In the genomic region with DNA sequence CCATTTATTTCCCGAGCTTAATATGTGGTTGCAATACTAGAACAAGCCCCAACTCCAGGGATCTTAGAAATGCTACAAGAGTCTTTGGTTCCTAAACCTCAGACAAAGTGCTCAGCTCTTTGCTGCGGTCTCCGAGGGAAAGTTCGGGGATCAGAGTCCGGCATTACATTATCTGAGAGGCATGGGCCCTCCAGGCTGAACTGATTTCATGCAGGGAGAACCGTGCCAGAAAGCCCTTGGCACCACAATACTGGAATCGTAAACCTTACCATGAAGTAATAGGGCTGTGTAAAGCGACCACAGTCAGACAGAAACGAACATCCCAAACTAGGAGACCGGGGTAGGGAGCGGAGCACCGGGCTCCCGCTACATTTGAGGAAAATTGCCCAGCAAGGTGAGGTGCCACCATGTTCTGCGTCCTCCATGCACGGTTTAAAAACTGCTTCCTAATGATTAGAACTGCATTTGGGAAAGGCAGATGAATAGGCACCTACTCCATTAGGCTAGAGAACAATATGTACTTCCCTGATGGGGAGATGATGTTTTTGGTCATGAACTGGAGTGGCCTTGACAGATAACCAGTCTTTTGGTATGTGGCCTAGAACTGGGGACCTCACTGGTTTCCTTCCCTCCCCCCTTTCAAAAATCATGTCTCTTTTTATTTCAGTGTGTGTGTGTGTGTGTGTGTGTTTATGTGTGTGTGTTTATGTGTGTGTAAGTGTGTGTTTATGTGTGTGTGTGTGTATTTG, we compare ENCODE assay signal across 23 mouse cellular contexts. TPM values are rescaled to one million over a fixed set of nuclear protein-coding genes. Genes with fewer than 3 reads are reported as not detected.
DNase-seq lines count a peak whose midpoint lies in the region; ATAC-seq and TF ChIP-seq lines count a peak whose summit lies in the region.
"Had no signal": no experiment of that assay in that cellular context is flagged by ENCODE, and none has a peak within 500 bp of the region (broad histone marks: within the 10 kb centered on the region; RNA-seq: fewer than 3 reads in every experiment).

No protein-coding gene starts in this region.

- H3K27me3 ChIP-seq in embryonic facial prominence, embryonic 14.5 days (replicated peaks; ENCODE audit: control insufficient read depth, insufficient read depth, low read length), result no peaks in the 10 kb centered on the region
- no peaks in the 10 kb centered on the region for H3K27me3 ChIP-seq in embryonic facial prominence, embryonic 10.5 days (replicated peaks; ENCODE audit: low read depth, poor library complexity, severe bottlenecking)
- no peaks in the 10 kb centered on the region for H3K27me3 ChIP-seq in heart, postnatal 0 days (ENCODE audit: control insufficient read depth, insufficient read depth, low read length)
- no peaks in the 10 kb centered on the region for H3K27me3 ChIP-seq in liver, postnatal 0 days (ENCODE audit: insufficient read depth, low read length)
- H3K27me3 ChIP-seq in liver, embryonic 12.5 days (replicated peaks), result no peaks in the 10 kb centered on the region
- no peaks in the 10 kb centered on the region for H3K27me3 ChIP-seq in stomach, postnatal 0 days (ENCODE audit: control insufficient read depth, insufficient read depth, low read length)
- H3K27me3 ChIP-seq: embryonic facial prominence, embryonic 12.5 days; forebrain, embryonic 12.5 days; heart, embryonic 13.5 days; hindbrain, embryonic 12.5 days; Patski had no signal

- H3K4me1 ChIP-seq in embryonic facial prominence, embryonic 14.5 days (ENCODE audit: control insufficient read depth, insufficient read depth, low read length), result peaks cover 17% of the 10 kb centered on the region
- peaks cover 17% of the 10 kb centered on the region for H3K4me1 ChIP-seq in embryonic facial prominence, embryonic 10.5 days
- peaks cover 17% of the 10 kb centered on the region; the same call in 1 of the 2 replicates for H3K4me1 ChIP-seq in heart, postnatal 0 days (ENCODE audit: control insufficient read depth, insufficient read depth)
- H3K4me1 ChIP-seq in liver, postnatal 0 days (ENCODE audit: insufficient read depth), result peaks cover 14% of the 10 kb centered on the region
- H3K4me1 ChIP-seq in liver, embryonic 12.5 days, result peaks cover 38% of the 10 kb centered on the region
- H3K4me1 ChIP-seq in stomach, postnatal 0 days (replicated peaks; ENCODE audit: control insufficient read depth, insufficient read depth), result no peaks in the 10 kb centered on the region
- H3K4me1 ChIP-seq: forebrain, embryonic 12.5 days; hindbrain, embryonic 12.5 days had no signal

- H3K36me3 ChIP-seq in embryonic facial prominence, embryonic 14.5 days (ENCODE audit: control insufficient read depth, insufficient read depth, low read length), result no peaks in the 10 kb centered on the region
- H3K36me3 ChIP-seq in embryonic facial prominence, embryonic 10.5 days (replicated peaks), result no peaks in the 10 kb centered on the region
- no peaks in the 10 kb centered on the region for H3K36me3 ChIP-seq in heart, postnatal 0 days (replicated peaks; ENCODE audit: control insufficient read depth, insufficient read depth, low read length)
- no peaks in the 10 kb centered on the region for H3K36me3 ChIP-seq in liver, postnatal 0 days (replicated peaks; ENCODE audit: insufficient read depth, low read length)
- no peaks in the 10 kb centered on the region for H3K36me3 ChIP-seq in liver, embryonic 12.5 days
- H3K36me3 ChIP-seq in stomach, postnatal 0 days (ENCODE audit: control insufficient read depth, insufficient read depth, low read length), result no peaks in the 10 kb centered on the region
- H3K36me3 ChIP-seq: embryonic facial prominence, embryonic 12.5 days; forebrain, embryonic 12.5 days; heart, embryonic 13.5 days; hindbrain, embryonic 12.5 days had no signal

- TF ChIP-seq CTCF in heart, postnatal 0 days (IDR thresholded peaks at IDR 0.05; ENCODE audit: low read depth), result no peak
- no peak for TF ChIP-seq CTCF in liver, postnatal 0 days (IDR thresholded peaks at IDR 0.05; ENCODE audit: low read depth)
- no peak for TF ChIP-seq CTCF in stomach, postnatal 0 days (IDR thresholded peaks at IDR 0.05; ENCODE audit: low read depth)

- no peak overlapping the region for H3K4me2 ChIP-seq in embryonic facial prominence, embryonic 14.5 days (ENCODE audit: low read depth, low read length)
- H3K4me2 ChIP-seq in heart, postnatal 0 days (ENCODE audit: low read depth, low read length), result no peak overlapping the region
- H3K4me2 ChIP-seq in liver, postnatal 0 days (ENCODE audit: low read depth, low read length), result no peak overlapping the region
- no peak overlapping the region for H3K4me2 ChIP-seq in liver, embryonic 12.5 days
- H3K4me2 ChIP-seq in stomach, postnatal 0 days (replicated peaks; ENCODE audit: low read depth), result no peak overlapping the region
- H3K4me2 ChIP-seq: embryonic facial prominence, embryonic 12.5 days; forebrain, embryonic 12.5 days; heart, embryonic 13.5 days; hindbrain, embryonic 12.5 days had no signal

- WGBS in embryonic facial prominence, embryonic 14.5 days, result 71% methylated on average over 15 of the region's 15 CpGs
- WGBS in embryonic facial prominence, embryonic 10.5 days, result 88% methylated on average over 15 of the region's 15 CpGs
- WGBS in heart, postnatal 0 days, result 77% methylated on average over 15 of the region's 15 CpGs
- 74% methylated on average over 15 of the region's 15 CpGs for WGBS in liver, postnatal 0 days (ENCODE audit: insufficient replicate concordance)
- 79% methylated on average over 15 of the region's 15 CpGs for WGBS in liver, embryonic 12.5 days (ENCODE audit: insufficient replicate concordance)
- 80% methylated on average over 15 of the region's 15 CpGs for WGBS in stomach, postnatal 0 days

- ATAC-seq in embryonic facial prominence, embryonic 14.5 days (ENCODE audit: low read depth), result 0 out of 2 replicates have a peak, but pooled peaks have one; percentile 17
- no peak for ATAC-seq in heart, postnatal 0 days (ENCODE audit: insufficient read depth, low read depth)
- ATAC-seq in liver, postnatal 0 days, result peak; percentile 62
- no peak for ATAC-seq in liver, embryonic 12.5 days
- peak; percentile 62 for ATAC-seq in megakaryocyte progenitor cell, adult 5-6 weeks (replicated peaks; ENCODE audit: poor library complexity)
- no peak for ATAC-seq in stomach, postnatal 0 days (ENCODE audit: low FRiP score, low TSS enrichment)
- ATAC-seq: activated CD4-positive, CD25-positive, alpha-beta regulatory T cell, adult 4 months; forebrain, embryonic 16.5 days; hindbrain, embryonic 16.5 days; inflammation-experienced regulatory T-cells, adult 6 months; Patski had no signal

- H3K4me3 ChIP-seq in embryonic facial prominence, embryonic 14.5 days (ENCODE audit: low read depth, low read length), result no peak overlapping the region
- H3K4me3 ChIP-seq in embryonic facial prominence, embryonic 10.5 days, result no peak overlapping the region
- H3K4me3 ChIP-seq in heart, postnatal 0 days (ENCODE audit: low read depth, low read length), result no peak overlapping the region
- no peak overlapping the region for H3K4me3 ChIP-seq in liver, postnatal 0 days (ENCODE audit: low read depth, low read length)
- no peak overlapping the region for H3K4me3 ChIP-seq in liver, embryonic 12.5 days
- H3K4me3 ChIP-seq in stomach, postnatal 0 days (ENCODE audit: low read depth, low read length), result no peak overlapping the region
- H3K4me3 ChIP-seq: embryonic facial prominence, embryonic 12.5 days; forebrain, embryonic 12.5 days; heart, embryonic 13.5 days; hindbrain, embryonic 12.5 days had no signal

- peak; percentile 57 for DNase-seq in embryonic facial prominence, embryonic 14.5 days (ENCODE audit: low spot score)
- no peak for DNase-seq in embryonic facial prominence, embryonic 10.5 days (ENCODE audit: low spot score)
- DNase-seq in heart, postnatal 0 days (ENCODE audit: low spot score), result no peak
- no peak for DNase-seq in heart, adult 8-10 months (ENCODE audit: low spot score)
- DNase-seq in liver, postnatal 0 days, result no peak
- DNase-seq in stomach, postnatal 0 days (ENCODE audit: low spot score), result no peak
- DNase-seq: adrenal gland, postnatal 14 days; cerebellum, adult 11-12 months; cerebellum, adult 9-10 months; cerebellum, postnatal 36 days; heart, postnatal 10 days; heart, postnatal 4 days had no signal

- no peak overlapping the region for H3K9ac ChIP-seq in embryonic facial prominence, embryonic 14.5 days (ENCODE audit: low read depth, low read length)
- no peak overlapping the region for H3K9ac ChIP-seq in heart, postnatal 0 days (replicated peaks; ENCODE audit: low read depth, low read length)
- H3K9ac ChIP-seq in liver, postnatal 0 days (replicated peaks), result no peak overlapping the region
- H3K9ac ChIP-seq in liver, embryonic 12.5 days, result no peak overlapping the region
- H3K9ac ChIP-seq in stomach, postnatal 0 days (ENCODE audit: low read length), result no peak overlapping the region
- H3K9ac ChIP-seq: embryonic facial prominence, embryonic 12.5 days; forebrain, embryonic 12.5 days; heart, embryonic 13.5 days; hindbrain, embryonic 12.5 days had no signal

- no peaks in the 10 kb centered on the region for H3K9me3 ChIP-seq in embryonic facial prominence, embryonic 14.5 days (ENCODE audit: control insufficient read depth, low read length)
- H3K9me3 ChIP-seq in embryonic facial prominence, embryonic 10.5 days, result no peaks in the 10 kb centered on the region
- H3K9me3 ChIP-seq in heart, postnatal 0 days (replicated peaks; ENCODE audit: control insufficient read depth, low read length), result no peaks in the 10 kb centered on the region
- H3K9me3 ChIP-seq in liver, postnatal 0 days (ENCODE audit: low read length), result no peaks in the 10 kb centered on the region
- H3K9me3 ChIP-seq in liver, embryonic 12.5 days (replicated peaks), result no peaks in the 10 kb centered on the region
- no peaks in the 10 kb centered on the region for H3K9me3 ChIP-seq in stomach, postnatal 0 days (ENCODE audit: control insufficient read depth, low read length)
- H3K9me3 ChIP-seq: embryonic facial prominence, embryonic 12.5 days; forebrain, embryonic 12.5 days; heart, embryonic 13.5 days had no signal

- no peak overlapping the region for H3K27ac ChIP-seq in embryonic facial prominence, embryonic 14.5 days (replicated peaks; ENCODE audit: low read depth, low read length)
- no peak overlapping the region for H3K27ac ChIP-seq in embryonic facial prominence, embryonic 10.5 days (replicated peaks)
- 0 out of 2 replicates have a peak overlapping the region, but pooled peaks have one; percentile 0 for H3K27ac ChIP-seq in heart, postnatal 0 days (ENCODE audit: low read depth)
- H3K27ac ChIP-seq in liver, postnatal 0 days (ENCODE audit: low read depth), result no peak overlapping the region
- H3K27ac ChIP-seq in liver, embryonic 12.5 days, result no peak overlapping the region
- no peak overlapping the region for H3K27ac ChIP-seq in stomach, postnatal 0 days (replicated peaks)
- H3K27ac ChIP-seq: embryonic facial prominence, embryonic 12.5 days; forebrain, embryonic 12.5 days; heart, embryonic 13.5 days; hindbrain, embryonic 12.5 days had no signal

- no peak for TF ChIP-seq EP300 in heart, postnatal 0 days (IDR thresholded peaks at IDR 0.05; ENCODE audit: low read depth)
- TF ChIP-seq EP300 in liver, postnatal 0 days (IDR thresholded peaks at IDR 0.05; ENCODE audit: low read depth), result peak; percentile 89
- TF ChIP-seq EP300 in stomach, postnatal 0 days (optimal IDR thresholded peaks at IDR 0.05), result no peak

RNA-seq across cellular contexts. Expression of a gene that starts 47.1 kb away (rescaled TPM):
- 36.1 and 37.8 TPM in 2 replicates for polyA plus RNA-seq in embryonic facial prominence, embryonic 14.5 days (2014; fragmentation: Nextera tagmentation; extraction: Ambion mirVana)
- polyA plus RNA-seq in embryonic facial prominence, embryonic 10.5 days (2016; fragmentation: Nextera tagmentation; extraction: Ambion mirVana), result 20.7 and 25.3 TPM in 2 replicates
- 40.8 and 53.2 TPM in 2 replicates for total RNA-seq in heart, postnatal 0 days (2014; rRNA removed; ENCODE audit: low replicate concordance)
- polyA plus RNA-seq in heart, postnatal 0 days (2015; fragmentation: Nextera tagmentation; extraction: Ambion mirVana), result 65.4 and 67.1 TPM in 2 replicates
- total RNA-seq in heart, adult 8-10 months (2022), result 100 to 1,000 TPM; 110 to 141 (median 120) TPM
- polyA plus RNA-seq in liver, postnatal 0 days (2015; fragmentation: Nextera tagmentation; extraction: Ambion mirVana), result 17.6 TPM in 2 replicates
- 31.7 and 33.5 TPM in 2 replicates for polyA plus RNA-seq in liver, embryonic 12.5 days (2016; fragmentation: Nextera tagmentation; extraction: Ambion mirVana)
- 7.4 and 8.8 TPM in 2 replicates for total RNA-seq in megakaryocyte progenitor cell, adult 5-6 weeks (2015)
- 6.4 and 6.9 TPM in 2 replicates for total RNA-seq in megakaryocyte progenitor cell, adult 5-6 weeks (2017)
- polyA plus RNA-seq in stomach, postnatal 0 days (2015; fragmentation: Nextera tagmentation; extraction: Ambion mirVana), result 35.3 and 40.5 TPM in 2 replicates

Comparison
In these comparisons a context has a peak if more than half of its experiments do, and no peak if none do; other contexts are left out.
1. ATAC-seq: peak in embryonic facial prominence, embryonic 14.5 days (single experiment), liver, postnatal 0 days (single experiment) and megakaryocyte progenitor cell, adult 5-6 weeks (single experiment); none in heart, postnatal 0 days (single experiment), liver, embryonic 12.5 days (single experiment) and stomach, postnatal 0 days (single experiment).